Mouse (Mus musculus): ENCODE measurements around the gene Gm13757.
"Not testable (repeated sequence)": the region's sequence is repeated elsewhere in the genome, so short reads cannot be mapped to it uniquely, and the experiment has no call there.

Gene Gm13757

GRCm38 (mm10) chr2:88449031-88449430, at the start of gene Gm13757:
TSS of gene Gm13757 (minus strand) at chr2:88449131.
- DNase-seq (ENCODE audit: low spot score), result no peak

DNA sequence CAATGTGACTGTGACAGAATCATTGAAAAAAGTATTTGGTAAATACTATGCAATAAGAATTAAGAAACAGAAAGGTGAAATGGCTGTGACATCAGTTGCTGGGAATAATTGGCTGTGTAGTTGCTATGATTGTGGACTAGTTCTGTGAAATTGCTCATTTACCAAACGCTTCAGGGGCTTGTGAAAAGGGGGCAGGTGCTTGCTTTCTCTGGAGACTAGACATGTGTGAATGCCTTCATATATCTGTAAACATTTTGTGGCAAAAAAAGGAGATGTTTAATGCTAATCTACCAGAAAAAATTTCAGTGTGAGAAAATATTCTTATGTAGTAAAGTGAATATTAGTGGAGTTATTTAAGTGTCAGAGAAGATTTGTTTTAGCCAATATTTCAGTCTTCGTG, 44.1 kb upstream of the Gm13757 start, which contains the start of gene Olfr1185-ps1:
TSS of gene Olfr1185-ps1 (plus strand) at position 301 of the 400 bp plus-strand sequence.
- DNase-seq (ENCODE audit: low spot score), result no peak

DNA sequence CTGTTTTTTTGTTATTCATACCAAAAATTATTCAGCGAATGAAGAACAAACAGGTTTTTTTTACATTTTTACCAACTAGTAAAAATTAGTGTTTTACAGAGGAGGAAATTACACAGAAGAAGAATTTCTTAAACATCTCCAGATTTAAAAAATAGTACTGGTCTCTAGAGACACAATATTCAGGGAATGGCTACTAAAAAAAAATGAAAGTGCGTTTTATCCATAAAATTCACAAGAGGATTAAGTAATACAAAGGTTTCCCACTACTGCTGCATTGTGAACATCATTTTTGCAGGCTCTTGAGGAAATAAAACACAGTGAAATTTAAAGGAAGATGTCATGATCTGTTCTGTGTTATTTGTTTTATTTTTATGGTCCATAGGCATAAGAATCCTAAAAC, 34.4 kb upstream of the Gm13757 start, which contains the start of gene Olfr1184:
TSS of gene Olfr1184 (plus strand) at position 301 of the 400 bp plus-strand sequence.
- DNase-seq (ENCODE audit: low spot score), result no peak

DNA sequence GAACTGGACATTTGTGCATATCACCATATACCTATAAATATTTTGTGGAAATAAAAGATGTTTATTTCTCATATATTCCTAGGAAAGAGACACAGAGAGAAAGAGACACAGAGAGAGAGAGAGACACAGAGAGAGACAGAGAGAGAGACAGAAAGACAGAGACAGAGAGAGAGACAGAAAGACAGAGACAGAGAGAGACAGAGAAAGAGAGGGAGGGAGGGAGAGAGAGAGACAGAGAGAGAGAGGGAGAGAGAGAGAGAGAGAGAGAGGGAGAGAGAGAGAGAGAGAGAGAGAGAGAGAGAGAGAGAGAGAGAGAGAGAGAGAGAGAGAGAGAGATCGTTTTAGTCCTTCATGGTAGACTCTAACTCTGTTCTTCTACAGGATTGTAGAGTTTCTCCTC, 5.6 kb upstream of the Gm13757 start, which contains the start of gene Olfr1183:
TSS of gene Olfr1183 (plus strand) at position 301 of the 400 bp plus-strand sequence.
- not testable (repeated sequence) for DNase-seq (ENCODE audit: low spot score)

DNA sequence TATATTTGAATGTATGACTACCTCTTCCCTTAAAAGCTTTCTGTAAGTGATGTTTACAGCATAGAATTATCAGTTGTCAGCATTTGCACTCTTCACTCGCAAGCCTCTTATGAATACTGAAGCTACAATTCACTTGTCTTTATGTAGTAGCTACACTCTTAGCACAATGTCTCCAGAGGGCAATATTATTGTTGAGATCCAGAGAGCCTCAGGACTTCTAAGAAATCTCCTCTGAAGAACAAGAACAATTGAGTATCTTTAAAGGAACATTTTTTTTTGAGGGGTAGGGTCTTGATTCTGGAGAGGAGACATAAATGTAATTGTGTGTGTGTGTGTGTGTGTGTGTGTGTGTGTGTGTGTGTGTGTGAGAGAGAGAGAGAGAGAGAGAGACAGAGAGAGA, 22.9 kb downstream of the Gm13757 start, which contains the start of gene Olfr1181:
TSS of gene Olfr1181 (minus strand) at position 101 of the 400 bp plus-strand sequence.
- DNase-seq (ENCODE audit: low spot score), result no peak

DNA sequence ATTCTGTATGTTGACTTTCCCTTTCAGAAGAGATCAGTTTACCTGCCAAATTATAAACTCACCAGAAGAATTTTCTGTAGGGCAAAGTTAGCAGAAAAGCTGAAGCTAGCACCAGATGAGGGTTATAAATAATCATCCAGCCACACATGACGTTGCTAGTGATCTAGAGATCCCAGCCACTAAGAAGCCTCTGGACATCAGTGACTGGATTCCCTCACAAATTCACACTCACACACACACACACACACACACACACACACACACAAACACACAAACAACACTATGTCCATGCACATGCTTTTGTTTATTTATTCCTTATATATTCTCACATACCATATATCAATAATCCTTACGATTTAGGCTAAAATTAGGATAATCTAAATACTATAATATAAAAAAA, 29.9 kb downstream of the Gm13757 start, which contains the start of gene Olfr1180:
TSS of gene Olfr1180 (minus strand) at position 101 of the 400 bp plus-strand sequence.
- DNase-seq (ENCODE audit: low spot score), result no peak

GRCm38 (mm10) chr2:88406353-88406752, 42.6 kb downstream of the Gm13757 start, which contains the start of gene Olfr1179:
TSS of gene Olfr1179 (minus strand) at chr2:88406453.
- DNase-seq (ENCODE audit: low spot score), result no peak

All from left cerebral cortex, adult 11 months (tissue).